Mouse (Mus musculus) thymus, adult 2 months (tissue): ENCODE data around the gene Tlk1. TPM values are rescaled to one million over a fixed set of nuclear protein-coding genes. Genes with fewer than 3 reads are reported as not detected.
A peak's percentile ranks its signal among the peaks of the same experiment; 100 is the strongest.

ENCODE experiments used
- DNase-seq: peaks from one replicate; pipeline ENCODE4 v3.0.0; 2021
- H3K27ac ChIP-seq: fragments of 200-500 bp; 2 replicates; pipeline ENCODE4 v1.5.1; 2012; ENCODE audit warnings: low read length, control low read depth; ENCODE audit not compliant: control insufficient read depth, insufficient read depth
- H3K27me3 ChIP-seq: fragments of 200-500 bp; 2 replicates; pipeline ENCODE4 v1.6.1; 2012; ENCODE audit warnings: mild to moderate bottlenecking, low read length, moderate library complexity, mixed read lengths; ENCODE audit not compliant: control insufficient read depth, insufficient read depth
- H3K36me3 ChIP-seq: fragments of 200-500 bp; 2 replicates; pipeline ENCODE4 v1.6.1; 2012; ENCODE audit warnings: mild to moderate bottlenecking, low read length, moderate library complexity; ENCODE audit not compliant: control insufficient read depth, insufficient read depth
- H3K4me1 ChIP-seq: fragments of 200-500 bp; replicated peaks from 2 replicates; pipeline ENCODE4 v1.6.1; 2012; ENCODE audit warnings: low read length; ENCODE audit not compliant: control insufficient read depth, insufficient read depth
- H3K4me3 ChIP-seq: fragments of 200-500 bp; 2 replicates; pipeline ENCODE4 v1.5.1; 2012; ENCODE audit warnings: mild to moderate bottlenecking, low read length, control low read depth, moderate library complexity; ENCODE audit not compliant: control insufficient read depth, insufficient read depth
- CTCF ChIP-seq: fragments of 200-500 bp; IDR thresholded peaks from 2 replicates; pipeline ENCODE4 v1.5.1; 2012; ENCODE audit warnings: mild to moderate bottlenecking, control low read depth, low read length, moderate library complexity, borderline replicate concordance; ENCODE audit not compliant: control insufficient read depth, poor library complexity, insufficient read depth; ENCODE audit errors: extremely low read depth
- POLR2A ChIP-seq: fragments of 200-500 bp; IDR thresholded peaks from 2 replicates; pipeline ENCODE4 v1.6.1; 2012; ENCODE audit warnings: mild to moderate bottlenecking, low read length, control low read depth, moderate library complexity; ENCODE audit not compliant: control insufficient read depth, poor library complexity, insufficient read depth; ENCODE audit errors: extremely low read depth
- WGBS: fragments of 180-500 bp; shearing (Covaris S2); methylation state at CpG from one replicate; pipeline ENCODE4 v1.1.7; 2018; 5-methylcytosine and 5-hydroxymethylcytosine counted together
- polyA plus RNA-seq: library from polyadenylated mRNA; depleted of rRNA; stranded (reverse); fragments of >200 nt; gene quantifications from 2 replicates; pipeline ENCODE4 v1.2.3, GENCODE M21; 2012

Tlk1 gene
- polyA plus RNA-seq, 1 experiment: 25.4 TPM

GRCm38 (mm10) chr2:70783504-70783903, 42.0 kb downstream of the Tlk1 start:
- WGBS: 88% methylated on average over 8 of the region's 8 CpGs
- Histone ChIP-seq H3K27me3 (no peaks in the 10 kb centered on the region), H3K36me3 (no peaks in the 10 kb centered on the region; the same call in 1 of the 2 replicates), H3K4me3 (no peak overlapping the region), H3K4me1 (peaks cover 6% of the 10 kb centered on the region), H3K27ac (no peak overlapping the region)
- TF ChIP-seq CTCF: no peak
- no peak for TF ChIP-seq POLR2A
- DNase-seq: no peak

DNA sequence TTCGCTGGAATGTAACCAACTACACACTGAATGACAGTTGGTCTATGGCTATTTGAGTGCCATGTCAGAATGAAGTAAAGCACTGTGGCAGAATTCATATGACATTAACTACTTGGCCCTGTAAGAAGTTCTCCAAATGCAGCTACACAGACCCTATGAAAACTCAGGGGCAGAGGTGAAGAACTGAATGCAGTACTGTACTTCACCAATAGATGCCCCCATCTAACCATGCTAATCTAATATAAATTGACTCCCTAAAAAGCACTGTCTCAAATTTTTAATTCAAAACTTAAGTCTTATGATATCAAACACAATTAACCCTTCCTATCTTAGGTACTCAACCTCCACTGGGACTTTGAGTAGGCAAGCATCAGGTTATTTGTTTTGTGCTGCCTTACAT, 45.9 kb downstream of the Tlk1 start:
- DNase-seq: peak; percentile 52
- TF ChIP-seq POLR2A (no peak), CTCF (no peak)
- WGBS: 98% methylated on average over 1 of the region's 1 CpGs
- Histone ChIP-seq H3K4me3 (no peak overlapping the region), H3K36me3 (no peaks in the 10 kb centered on the region; the same call in 1 of the 2 replicates), H3K27ac (no peak overlapping the region), H3K27me3 (no peaks in the 10 kb centered on the region), H3K4me1 (peaks cover 6% of the 10 kb centered on the region)

DNA sequence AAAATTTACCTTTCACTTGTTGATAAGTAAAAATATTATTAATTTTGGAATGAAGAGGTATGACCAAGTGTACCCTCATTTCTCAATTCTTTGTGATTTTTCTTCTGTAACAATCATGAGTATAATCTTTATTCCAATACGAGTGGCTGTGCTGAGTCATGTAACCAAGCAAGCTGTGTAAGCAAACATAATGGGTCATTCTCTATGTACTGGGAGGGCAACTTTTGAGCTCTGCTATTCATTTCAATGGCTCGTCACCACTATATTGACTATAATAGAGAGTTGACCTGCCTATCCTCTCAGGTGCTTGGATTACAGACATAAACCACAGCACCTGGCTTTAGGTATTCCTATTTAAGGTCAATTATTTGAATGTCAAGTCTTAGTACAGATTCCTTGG, 48.8 kb downstream of the Tlk1 start:
- no peak for DNase-seq
- no peak for TF ChIP-seq POLR2A
- TF ChIP-seq CTCF: no peak
- WGBS: 91% methylated on average over 2 of the region's 2 CpGs
- H3K36me3 ChIP-seq: no peaks in the 10 kb centered on the region; the same call in 1 of the 2 replicates
- H3K4me3 ChIP-seq: no peak overlapping the region
- H3K27ac ChIP-seq: no peak overlapping the region
- H3K4me1 ChIP-seq: peaks cover 2% of the 10 kb centered on the region; the same call in 1 of the 2 replicates
- H3K27me3 ChIP-seq: no peaks in the 10 kb centered on the region

- TF ChIP-seq POLR2A (no peak), CTCF (no peak)
- Histone ChIP-seq H3K36me3 (0 out of 2 replicates have a peak, but pooled peaks cover 3% of the 10 kb centered on the region), H3K4me1 (no peaks in the 10 kb centered on the region), H3K27me3 (no peaks in the 10 kb centered on the region), H3K27ac (no peak overlapping the region), H3K4me3 (no peak overlapping the region)
- DNase-seq: no peak
- 95% methylated on average over 7 of the region's 7 CpGs for WGBS
Measured at GRCm38 (mm10) chr2:70764734-70765133, 60.8 kb downstream of the Tlk1 start.

- 88% methylated on average over 1 of the region's 1 CpGs for WGBS
- H3K4me3 ChIP-seq: no peak overlapping the region
- no peak overlapping the region for H3K27ac ChIP-seq
- H3K27me3 ChIP-seq: no peaks in the 10 kb centered on the region
- TF ChIP-seq POLR2A: no peak
- no peak for TF ChIP-seq CTCF
- DNase-seq: no peak
- H3K36me3 ChIP-seq: no peaks in the 10 kb centered on the region
- no peaks in the 10 kb centered on the region for H3K4me1 ChIP-seq
Measured at GRCm38 (mm10) chr2:70762741-70763140, 62.8 kb downstream of the Tlk1 start.

DNA sequence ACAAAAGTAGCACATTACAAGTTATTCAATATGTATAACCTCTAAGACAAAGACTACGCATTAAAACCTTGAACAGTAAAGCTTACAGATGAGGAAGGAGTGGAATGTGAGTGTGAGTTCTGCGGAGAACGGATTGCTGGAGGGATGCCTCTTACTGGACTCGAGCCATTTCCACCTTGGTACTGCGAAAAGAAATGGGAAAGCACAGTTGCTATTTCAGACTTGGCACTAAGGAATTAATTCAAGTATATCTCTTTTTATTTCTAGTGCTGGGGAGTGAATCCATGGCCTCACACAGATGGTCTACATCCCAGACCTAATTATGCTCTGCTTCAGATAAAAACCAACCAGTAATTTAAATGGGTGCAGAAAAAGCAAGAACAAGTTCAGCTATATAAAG, 73.4 kb downstream of the Tlk1 start:
- H3K4me1 ChIP-seq: no peaks in the 10 kb centered on the region
- no peak for DNase-seq
- over 99% methylated on average over 5 of the region's 5 CpGs for WGBS
- TF ChIP-seq CTCF: no peak
- H3K36me3 ChIP-seq: peaks cover 45% of the 10 kb centered on the region
- H3K27me3 ChIP-seq: no peaks in the 10 kb centered on the region
- H3K27ac ChIP-seq: no peak overlapping the region
- H3K4me3 ChIP-seq: no peak overlapping the region

GRCm38 (mm10) chr2:70751655-70752054, 73.9 kb downstream of the Tlk1 start:
- Histone ChIP-seq H3K27me3 (no peaks in the 10 kb centered on the region), H3K4me3 (no peak overlapping the region), H3K4me1 (no peaks in the 10 kb centered on the region), H3K36me3 (peaks cover 50% of the 10 kb centered on the region), H3K27ac (no peak overlapping the region)
- no peak for TF ChIP-seq POLR2A
- no peak for TF ChIP-seq CTCF
- DNase-seq: no peak
- 97% methylated on average over 2 of the region's 2 CpGs for WGBS
